Mouse (Mus musculus): ENCODE measurements around the gene Nlrc3. TPM values are rescaled to one million over a fixed set of nuclear protein-coding genes. Genes with fewer than 3 reads are reported as not detected.
"Not testable (repeated sequence)": the region's sequence is repeated elsewhere in the genome, so short reads cannot be mapped to it uniquely, and the experiment has no call there.

Gene Nlrc3
- polyA plus RNA-seq, 1 experiment from 2014 or later, result 0.97 TPM

DNA sequence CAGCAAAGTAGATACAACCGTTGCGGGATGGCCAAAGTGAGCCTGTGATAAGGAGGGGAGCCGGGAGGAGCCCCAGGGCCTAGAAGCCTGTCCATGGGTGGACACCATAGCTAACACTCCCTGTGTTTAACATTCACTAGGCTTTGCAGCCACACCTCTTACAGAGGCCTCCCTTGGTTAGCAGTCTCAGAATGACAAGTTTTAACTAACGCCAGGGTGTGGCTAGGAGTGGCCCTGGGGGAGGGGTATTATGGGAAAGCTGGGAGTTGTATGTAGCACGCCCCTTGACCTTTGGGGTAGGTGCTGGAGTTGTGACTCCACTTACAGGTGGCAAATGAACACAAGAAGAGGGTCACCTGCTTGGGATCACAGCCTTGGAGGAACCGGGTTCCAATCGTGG, 774 bp downstream of the Nlrc3 start:
- Histone ChIP-seq H3K4me3 (no peak overlapping the region), H3K27me3 (replicated peaks; ENCODE audit: low read depth, poor library complexity, severe bottlenecking) (no peaks in the 10 kb centered on the region), H3K27ac (replicated peaks) (no peak overlapping the region), H3K9me3 (no peaks in the 10 kb centered on the region), H3K36me3 (replicated peaks) (peaks cover 33% of the 10 kb centered on the region), H3K4me1 (peaks cover 19% of the 10 kb centered on the region)
- WGBS, result 86% methylated on average over 7 of the region's 7 CpGs
- DNase-seq (ENCODE audit: low spot score), result no peak

DNA sequence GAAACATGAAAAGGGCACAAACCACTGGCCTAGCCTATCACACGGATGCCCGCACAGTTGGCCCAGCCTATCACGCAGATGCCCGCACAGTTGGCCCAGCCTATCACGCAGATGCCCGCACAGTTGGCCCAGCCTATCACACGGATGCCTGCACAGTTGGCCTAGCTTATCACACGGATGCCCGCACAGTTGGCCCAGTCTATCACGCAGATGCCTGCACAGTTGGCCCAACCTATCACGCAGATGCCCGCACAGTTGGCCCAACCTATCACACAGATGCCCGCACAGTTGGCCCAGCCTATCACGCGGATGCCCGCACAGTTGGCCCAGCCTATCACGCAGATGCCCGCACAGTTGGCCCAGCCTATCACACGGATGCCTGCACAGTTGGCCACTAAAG, 2.0 kb downstream of the Nlrc3 start:
- not testable (repeated sequence) for H3K4me3 ChIP-seq; DNase-seq (ENCODE audit: low spot score); H3K9me3 ChIP-seq; H3K27me3 ChIP-seq (replicated peaks; ENCODE audit: low read depth, poor library complexity, severe bottlenecking); H3K27ac ChIP-seq (replicated peaks)
- Histone ChIP-seq H3K4me1 (peaks cover 19% of the 10 kb centered on the region), H3K36me3 (replicated peaks) (peaks cover 21% of the 10 kb centered on the region)
- 91% methylated on average over 19 of the region's 19 CpGs for WGBS

DNA sequence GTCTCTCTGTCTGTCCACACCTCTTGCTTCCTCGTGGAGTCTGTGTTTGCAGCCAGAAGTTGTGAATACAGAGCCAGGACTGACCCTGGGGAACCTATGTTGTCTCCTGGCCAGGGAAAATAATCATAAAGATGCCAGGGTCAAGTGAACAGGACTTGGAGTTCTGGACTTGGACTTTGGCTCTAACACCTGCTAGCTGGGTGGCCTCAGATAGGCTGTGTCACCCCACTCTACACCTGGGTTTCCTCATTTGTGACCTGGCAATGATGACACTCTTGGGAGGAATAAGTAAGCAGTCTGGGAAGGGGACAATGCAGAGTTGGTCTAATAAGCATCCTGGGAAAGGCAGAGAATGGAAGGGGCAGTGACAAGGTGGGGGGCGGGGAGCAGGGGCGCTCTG, 10.9 kb downstream of the Nlrc3 start:
- Histone ChIP-seq H3K4me1 (no peaks in the 10 kb centered on the region), H3K4me3 (no peak overlapping the region), H3K9me3 (no peaks in the 10 kb centered on the region), H3K27ac (replicated peaks) (no peak overlapping the region), H3K36me3 (replicated peaks) (no peaks in the 10 kb centered on the region), H3K27me3 (replicated peaks; ENCODE audit: low read depth, poor library complexity, severe bottlenecking) (no peaks in the 10 kb centered on the region)
- WGBS, result 78% methylated on average over 3 of the region's 3 CpGs
- DNase-seq (ENCODE audit: low spot score), result no peak

DNA sequence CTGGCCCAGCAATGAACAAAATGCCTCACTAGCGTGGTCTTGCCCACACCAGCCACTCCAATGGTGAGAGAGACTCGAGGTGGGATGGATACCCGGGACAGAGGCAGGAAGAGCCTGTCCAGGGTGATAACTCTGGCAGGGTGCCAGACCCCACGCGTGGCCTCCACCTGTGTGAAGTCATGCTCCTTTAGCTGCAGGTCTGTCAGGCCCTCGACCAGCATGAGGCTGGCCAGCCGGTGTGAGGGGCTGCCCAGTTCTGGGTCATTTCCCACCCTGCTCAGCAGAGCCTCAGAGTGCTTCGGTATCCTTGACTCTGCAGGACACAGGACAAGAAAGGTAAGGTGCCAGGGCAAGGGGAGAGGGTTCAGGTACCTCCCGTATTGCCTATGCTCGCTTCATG, 11.4 kb downstream of the Nlrc3 start:
- Histone ChIP-seq H3K4me3 (no peak overlapping the region), H3K9me3 (no peaks in the 10 kb centered on the region), H3K27me3 (replicated peaks; ENCODE audit: low read depth, poor library complexity, severe bottlenecking) (no peaks in the 10 kb centered on the region), H3K4me1 (no peaks in the 10 kb centered on the region), H3K36me3 (replicated peaks) (no peaks in the 10 kb centered on the region), H3K27ac (replicated peaks) (no peak overlapping the region)
- no peak for DNase-seq (ENCODE audit: low spot score)
- 83% methylated on average over 10 of the region's 10 CpGs for WGBS

DNA sequence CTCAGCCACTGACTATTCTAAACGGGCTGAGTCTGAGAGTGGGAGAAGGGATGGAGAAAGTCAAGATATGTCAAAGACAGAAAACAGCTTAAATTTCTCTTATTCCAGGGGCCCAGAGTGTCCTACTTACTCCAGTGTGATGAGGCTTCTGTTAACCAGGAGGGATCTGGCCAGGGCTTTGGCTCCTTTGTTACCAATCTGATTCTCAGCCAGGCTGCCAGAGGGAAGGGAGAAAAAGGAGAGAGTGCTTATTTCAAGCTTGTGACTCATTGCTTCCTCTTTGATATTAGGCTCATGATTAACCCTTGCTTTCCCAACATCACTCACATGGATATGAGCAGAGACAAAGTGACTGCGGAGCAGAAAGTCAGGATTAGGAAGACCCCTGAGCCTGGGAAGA, 17.2 kb downstream of the Nlrc3 start:
- H3K9me3 ChIP-seq, result no peaks in the 10 kb centered on the region
- no peak for DNase-seq (ENCODE audit: low spot score)
- H3K4me1 ChIP-seq, result peaks cover 4% of the 10 kb centered on the region; the same call in 1 of the 2 replicates
- no peak overlapping the region for H3K27ac ChIP-seq (replicated peaks)
- no peak overlapping the region for H3K4me3 ChIP-seq
- WGBS, result 69% methylated on average over 2 of the region's 2 CpGs
- H3K27me3 ChIP-seq (replicated peaks; ENCODE audit: low read depth, poor library complexity, severe bottlenecking), result no peaks in the 10 kb centered on the region
- H3K36me3 ChIP-seq (replicated peaks), result no peaks in the 10 kb centered on the region

DNA sequence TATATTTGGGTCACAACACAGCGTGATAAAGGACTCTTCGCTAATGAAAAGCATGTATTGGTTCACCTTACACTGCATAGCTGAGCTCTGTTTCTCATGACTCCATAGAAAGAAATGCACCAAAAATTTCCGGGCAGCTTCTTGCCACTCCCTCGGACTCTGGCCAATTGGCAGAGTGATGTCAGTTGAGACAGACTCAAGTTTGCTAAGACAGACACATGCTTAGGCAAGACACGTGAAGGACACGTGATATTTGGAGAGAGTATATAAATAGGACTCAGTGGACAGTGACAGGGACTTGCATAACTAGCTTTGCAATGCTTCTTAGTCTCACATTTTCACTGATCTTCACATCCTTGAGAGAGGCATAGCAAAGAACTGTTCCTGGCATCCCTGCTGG, 20.1 kb downstream of the Nlrc3 start:
- Histone ChIP-seq H3K27me3 (replicated peaks; ENCODE audit: low read depth, poor library complexity, severe bottlenecking) (no peaks in the 10 kb centered on the region), H3K27ac (replicated peaks) (no peak overlapping the region), H3K4me3 (no peak overlapping the region), H3K4me1 (peaks cover 4% of the 10 kb centered on the region; the same call in 1 of the 2 replicates), H3K9me3 (no peaks in the 10 kb centered on the region), H3K36me3 (replicated peaks) (no peaks in the 10 kb centered on the region)
- DNase-seq (ENCODE audit: low spot score), result no peak
- 86% methylated on average over 6 of the region's 6 CpGs for WGBS

DNA sequence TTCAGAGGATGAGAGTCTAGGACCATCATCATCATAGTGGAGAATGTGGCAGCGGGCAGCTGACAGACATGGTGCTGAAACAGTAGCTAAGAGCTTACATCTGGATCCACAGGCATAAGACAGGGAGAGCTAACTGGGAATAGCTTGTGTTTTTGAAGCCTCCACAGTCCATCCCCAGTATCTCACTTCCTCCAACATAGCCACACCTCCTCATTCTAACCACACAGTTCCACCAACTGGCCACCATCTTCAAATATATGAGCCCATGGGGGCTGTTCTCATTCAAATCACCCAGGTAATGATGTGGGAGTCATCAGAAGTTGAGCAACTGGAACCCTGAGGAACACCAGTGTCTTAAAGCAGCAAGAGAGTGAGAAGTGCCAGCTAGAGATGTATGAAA, 25.3 kb downstream of the Nlrc3 start:
- peaks cover 4% of the 10 kb centered on the region; the same call in 1 of the 2 replicates for H3K4me1 ChIP-seq
- no peak overlapping the region for H3K4me3 ChIP-seq
- no peaks in the 10 kb centered on the region for H3K36me3 ChIP-seq (replicated peaks)
- H3K27ac ChIP-seq (replicated peaks), result no peak overlapping the region
- H3K27me3 ChIP-seq (replicated peaks; ENCODE audit: low read depth, poor library complexity, severe bottlenecking), result no peaks in the 10 kb centered on the region
- DNase-seq (ENCODE audit: low spot score), result no peak
- H3K9me3 ChIP-seq, result no peaks in the 10 kb centered on the region
- 86% methylated on average over 1 of the region's 1 CpGs for WGBS

DNA sequence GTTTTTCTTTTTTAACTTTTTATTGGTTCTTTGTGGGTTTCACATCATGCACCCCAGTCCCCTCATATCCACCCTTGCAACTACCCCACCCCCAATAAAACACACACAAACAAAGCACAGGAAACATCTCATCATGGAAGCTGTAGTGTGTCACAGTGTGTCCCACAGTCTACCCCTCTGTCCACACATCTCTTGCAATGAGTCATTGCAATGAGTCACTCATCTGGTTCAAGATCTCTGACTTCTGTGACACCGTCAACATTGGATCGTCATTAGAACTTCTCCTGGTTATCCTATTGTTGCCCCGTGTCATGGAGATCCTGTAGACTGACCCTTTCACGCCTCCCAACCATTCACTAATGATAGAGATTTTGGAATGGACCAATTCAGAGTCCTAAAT, 41.7 kb downstream of the Nlrc3 start:
- Histone ChIP-seq H3K27me3 (replicated peaks; ENCODE audit: low read depth, poor library complexity, severe bottlenecking) (no peaks in the 10 kb centered on the region), H3K9me3 (no peaks in the 10 kb centered on the region), H3K36me3 (replicated peaks) (peaks cover 81% of the 10 kb centered on the region), H3K4me3 (no peak overlapping the region), H3K27ac (replicated peaks) (no peak overlapping the region), H3K4me1 (no peaks in the 10 kb centered on the region)
- WGBS, result 91% methylated on average over 4 of the region's 4 CpGs
- DNase-seq (ENCODE audit: low spot score), result no peak

DNA sequence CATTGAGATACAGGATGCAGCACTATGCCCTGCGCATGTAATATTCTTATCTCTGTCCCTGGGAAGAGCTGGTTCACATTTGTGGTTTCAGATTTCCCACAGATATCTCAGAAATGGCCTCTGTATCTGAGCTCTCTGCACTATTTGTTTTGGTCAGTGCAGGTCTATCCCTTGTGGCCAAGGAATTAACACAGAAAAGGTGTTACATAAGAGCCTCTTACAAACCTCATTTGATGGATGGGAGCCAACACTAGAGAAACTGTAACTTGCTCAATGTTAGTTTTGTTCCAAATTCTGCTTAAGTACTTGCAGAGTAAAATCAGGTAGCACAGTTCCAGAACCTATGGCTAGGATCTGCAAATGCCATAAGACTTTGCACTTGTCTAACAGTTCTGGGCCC, 42.3 kb downstream of the Nlrc3 start:
- Histone ChIP-seq H3K9me3 (no peaks in the 10 kb centered on the region), H3K36me3 (replicated peaks) (peaks cover 84% of the 10 kb centered on the region), H3K4me1 (no peaks in the 10 kb centered on the region), H3K27me3 (replicated peaks; ENCODE audit: low read depth, poor library complexity, severe bottlenecking) (no peaks in the 10 kb centered on the region), H3K4me3 (no peak overlapping the region), H3K27ac (replicated peaks) (no peak overlapping the region)
- no peak for DNase-seq (ENCODE audit: low spot score)
- WGBS, result 96% methylated on average over 1 of the region's 1 CpGs

DNA sequence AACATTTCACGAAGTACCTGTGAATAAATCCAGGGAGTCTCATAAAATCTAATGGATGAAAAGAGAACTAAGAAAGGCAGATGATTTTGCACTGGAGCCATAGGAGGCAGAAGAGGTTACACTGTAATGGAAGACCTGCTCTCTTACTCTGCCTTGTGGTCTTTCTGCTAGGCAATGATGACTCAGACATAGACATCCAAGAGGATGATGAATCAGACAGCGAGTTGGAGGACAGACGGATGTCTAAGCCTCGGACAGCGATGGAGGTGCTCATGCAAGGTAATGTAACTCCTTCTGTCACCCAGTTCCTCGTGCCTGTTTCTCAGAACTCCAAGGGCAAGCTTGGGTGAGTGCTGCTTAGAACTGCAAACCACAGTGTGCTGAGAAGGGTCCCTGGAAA, 42.9 kb downstream of the Nlrc3 start:
- Histone ChIP-seq H3K4me1 (no peaks in the 10 kb centered on the region), H3K27ac (replicated peaks) (no peak overlapping the region), H3K4me3 (no peak overlapping the region), H3K36me3 (replicated peaks) (peaks cover 82% of the 10 kb centered on the region), H3K27me3 (replicated peaks; ENCODE audit: low read depth, poor library complexity, severe bottlenecking) (no peaks in the 10 kb centered on the region), H3K9me3 (no peaks in the 10 kb centered on the region)
- no peak for DNase-seq (ENCODE audit: low spot score)
- 89% methylated on average over 6 of the region's 6 CpGs for WGBS

DNA sequence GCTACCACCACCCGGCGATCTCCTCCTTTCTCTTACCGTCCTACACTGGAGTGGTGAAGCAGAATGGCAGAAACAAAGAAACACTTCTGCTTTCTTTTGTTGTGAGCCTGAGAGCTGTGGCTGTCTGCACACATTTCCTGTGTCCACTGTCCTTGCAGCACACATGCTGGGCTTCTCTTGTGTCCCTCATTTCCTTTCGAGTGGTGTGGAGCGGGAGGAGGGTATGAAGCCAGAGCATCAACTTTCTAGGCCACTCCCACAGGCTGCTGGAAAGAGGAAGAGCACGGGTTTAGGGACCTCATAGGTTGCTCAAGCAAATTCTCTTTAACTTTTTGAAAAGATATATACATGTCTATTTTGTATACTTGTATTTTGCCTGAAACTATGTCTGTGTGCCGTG, 47.3 kb downstream of the Nlrc3 start:
- Histone ChIP-seq H3K4me1 (no peaks in the 10 kb centered on the region), H3K27me3 (replicated peaks; ENCODE audit: low read depth, poor library complexity, severe bottlenecking) (no peaks in the 10 kb centered on the region), H3K36me3 (replicated peaks) (peaks cover 75% of the 10 kb centered on the region), H3K4me3 (no peak overlapping the region), H3K27ac (replicated peaks) (no peak overlapping the region), H3K9me3 (no peaks in the 10 kb centered on the region)
- DNase-seq (ENCODE audit: low spot score), result no peak
- 81% methylated on average over 7 of the region's 7 CpGs for WGBS

DNA sequence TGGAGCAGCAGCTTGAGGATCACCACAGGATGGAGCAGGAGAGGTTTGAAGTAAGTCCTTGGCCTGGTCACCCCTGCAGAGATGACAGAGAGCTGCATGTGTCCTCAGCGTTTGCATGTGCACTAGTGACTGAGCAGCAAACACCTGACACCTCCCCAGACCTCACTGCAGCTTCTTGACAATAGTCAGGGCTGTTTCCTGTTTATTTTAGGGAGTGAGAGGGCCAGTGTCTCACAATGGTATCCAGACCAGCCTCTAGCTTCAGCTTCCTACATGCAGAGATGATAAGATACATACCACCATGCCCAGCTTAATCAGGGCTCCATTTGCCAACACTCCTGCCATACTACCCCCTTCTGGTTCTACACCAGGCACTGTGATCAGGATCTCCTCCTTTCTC, 47.9 kb downstream of the Nlrc3 start:
- Histone ChIP-seq H3K36me3 (replicated peaks) (peaks cover 75% of the 10 kb centered on the region), H3K9me3 (no peaks in the 10 kb centered on the region), H3K4me3 (no peak overlapping the region), H3K4me1 (0 out of 2 replicates have a peak, but pooled peaks cover 1% of the 10 kb centered on the region), H3K27ac (replicated peaks) (no peak overlapping the region), H3K27me3 (replicated peaks; ENCODE audit: low read depth, poor library complexity, severe bottlenecking) (no peaks in the 10 kb centered on the region)
- 83% methylated on average over 1 of the region's 1 CpGs for WGBS
- no peak for DNase-seq (ENCODE audit: low spot score)

DNA sequence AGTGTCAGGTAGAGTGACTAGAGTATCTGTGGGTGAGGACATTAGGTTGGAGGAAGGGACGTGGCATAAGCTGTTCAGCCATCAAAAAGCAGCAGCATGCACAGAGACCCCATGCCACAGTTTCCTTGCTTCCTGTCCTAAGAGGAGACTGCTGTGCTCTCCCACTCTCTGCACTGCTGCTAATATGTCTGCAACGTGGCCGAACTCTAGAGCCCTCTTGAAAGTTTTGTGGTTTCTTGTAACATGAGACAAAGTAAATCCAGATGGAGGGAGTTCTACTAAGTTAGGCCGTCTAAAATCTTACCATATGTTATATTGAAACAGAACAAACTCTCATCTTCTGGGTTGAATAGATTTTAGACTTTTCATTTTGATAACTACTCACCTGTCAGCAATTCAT, 52.5 kb downstream of the Nlrc3 start:
- Histone ChIP-seq H3K27me3 (replicated peaks; ENCODE audit: low read depth, poor library complexity, severe bottlenecking) (no peaks in the 10 kb centered on the region), H3K27ac (replicated peaks) (peak overlapping the region; percentile 73), H3K36me3 (replicated peaks) (peaks cover 79% of the 10 kb centered on the region), H3K4me3 (no peak overlapping the region), H3K4me1 (0 out of 2 replicates have a peak, but pooled peaks cover 5% of the 10 kb centered on the region), H3K9me3 (no peaks in the 10 kb centered on the region)
- DNase-seq (ENCODE audit: low spot score), result peak; percentile 42
- 45% methylated on average over 4 of the region's 4 CpGs for WGBS

DNA sequence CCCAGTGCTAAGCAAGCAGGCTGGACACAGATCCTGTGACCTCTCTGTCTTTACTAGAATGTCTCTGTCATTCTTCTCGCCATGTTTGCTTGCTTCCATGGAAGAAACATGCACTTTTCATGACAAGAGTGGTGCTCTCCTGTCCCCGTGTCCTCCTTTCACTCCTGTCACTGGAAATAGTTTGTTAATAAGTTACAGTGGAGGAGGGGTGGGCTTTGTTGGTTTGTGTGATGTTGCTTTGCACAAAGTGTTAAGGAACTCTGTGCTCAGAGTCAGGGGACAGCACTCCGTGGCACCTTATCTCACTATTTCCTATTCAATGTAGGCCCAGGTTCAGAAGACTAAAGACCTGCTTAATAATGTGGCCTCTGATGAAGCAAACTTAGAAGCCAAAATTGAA, 52.9 kb downstream of the Nlrc3 start:
- peak overlapping the region; percentile 73 for H3K27ac ChIP-seq (replicated peaks)
- H3K4me3 ChIP-seq, result no peak overlapping the region
- WGBS, result 87% methylated on average over 3 of the region's 3 CpGs
- H3K36me3 ChIP-seq (replicated peaks), result peaks cover 77% of the 10 kb centered on the region
- H3K9me3 ChIP-seq, result no peaks in the 10 kb centered on the region
- H3K27me3 ChIP-seq (replicated peaks; ENCODE audit: low read depth, poor library complexity, severe bottlenecking), result no peaks in the 10 kb centered on the region
- no peak for DNase-seq (ENCODE audit: low spot score)
- H3K4me1 ChIP-seq, result 0 out of 2 replicates have a peak, but pooled peaks cover 5% of the 10 kb centered on the region

Measured in embryonic facial prominence, embryonic 10.5 days (tissue).